Mouse (Mus musculus): ENCODE results near the gene Usp6nl. TPM values are rescaled to one million over a fixed set of nuclear protein-coding genes. Genes with fewer than 3 reads are reported as not detected.
A peak's percentile ranks its signal among the peaks of the same experiment; 100 is the strongest.

Gene Usp6nl
- polyA plus RNA-seq, 1 experiment from 2014 or later, result 9.5 TPM

- Histone ChIP-seq H3K9me3 (replicated peaks) (no peaks in the 10 kb centered on the region), H3K27me3 (no peaks in the 10 kb centered on the region), H3K27ac (replicated peaks) (no peak overlapping the region), H3K4me2 (replicated peaks) (no peak overlapping the region), H3K36me3 (no peaks in the 10 kb centered on the region), H3K4me3 (replicated peaks) (no peak overlapping the region), H3K9ac (no peak overlapping the region), H3K4me1 (0 out of 2 replicates have a peak, but pooled peaks cover 11% of the 10 kb centered on the region)
- ATAC-seq (ENCODE audit: insufficient number of reproducible peaks, low FRiP score, low TSS enrichment, low read depth), result no peak
- 87% methylated on average over 6 of the region's 6 CpGs for WGBS
These were observed 11.5 kb downstream of the Usp6nl start for GRCm38 (mm10) chr2:6334011-6334410.

DNA sequence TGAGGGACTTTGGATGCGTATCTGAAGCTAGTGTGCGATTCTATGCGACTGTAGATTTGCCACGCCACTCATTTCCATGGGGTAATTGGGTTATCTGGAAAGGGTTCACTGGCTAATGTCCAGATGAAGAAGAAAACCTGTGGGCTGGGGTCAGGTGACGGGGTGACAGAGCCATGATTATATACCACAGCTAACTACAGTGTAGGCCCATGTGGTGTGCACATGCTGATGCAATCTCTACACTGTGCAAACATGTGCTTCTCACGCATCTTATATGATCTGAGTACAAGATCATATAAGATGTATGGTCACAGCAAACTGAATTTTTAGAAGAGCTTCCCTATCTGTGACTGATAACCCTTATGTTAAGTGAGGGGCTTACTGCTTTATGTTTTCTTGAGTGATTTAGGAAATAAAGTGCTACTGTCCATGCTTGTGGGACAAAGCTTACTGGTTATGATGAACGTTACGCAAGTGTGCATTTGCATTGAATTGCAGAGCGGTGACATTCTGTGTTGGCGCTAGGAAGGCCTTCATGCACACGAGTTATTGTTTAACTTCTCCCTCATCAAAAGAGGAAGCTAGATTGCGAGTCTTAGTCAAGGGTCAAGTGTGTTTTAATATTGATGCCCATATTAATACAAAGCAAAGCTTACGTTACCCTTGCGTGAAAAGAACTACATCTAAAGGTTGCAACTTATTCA lies 12.7 kb downstream of the Usp6nl start:
- H3K4me2 ChIP-seq (replicated peaks), result no peak overlapping the region
- WGBS, result 75% methylated on average over 14 of the region's 14 CpGs
- no peak for ATAC-seq (ENCODE audit: insufficient number of reproducible peaks, low FRiP score, low TSS enrichment, low read depth)
- 0 out of 2 replicates have a peak, but pooled peaks cover 11% of the 10 kb centered on the region for H3K4me1 ChIP-seq
- no peaks in the 10 kb centered on the region for H3K36me3 ChIP-seq
- no peaks in the 10 kb centered on the region for H3K27me3 ChIP-seq
- H3K27ac ChIP-seq (replicated peaks), result no peak overlapping the region
- no peaks in the 10 kb centered on the region for H3K9me3 ChIP-seq (replicated peaks)
- no peak overlapping the region for H3K4me3 ChIP-seq (replicated peaks)
- H3K9ac ChIP-seq, result no peak overlapping the region

DNA sequence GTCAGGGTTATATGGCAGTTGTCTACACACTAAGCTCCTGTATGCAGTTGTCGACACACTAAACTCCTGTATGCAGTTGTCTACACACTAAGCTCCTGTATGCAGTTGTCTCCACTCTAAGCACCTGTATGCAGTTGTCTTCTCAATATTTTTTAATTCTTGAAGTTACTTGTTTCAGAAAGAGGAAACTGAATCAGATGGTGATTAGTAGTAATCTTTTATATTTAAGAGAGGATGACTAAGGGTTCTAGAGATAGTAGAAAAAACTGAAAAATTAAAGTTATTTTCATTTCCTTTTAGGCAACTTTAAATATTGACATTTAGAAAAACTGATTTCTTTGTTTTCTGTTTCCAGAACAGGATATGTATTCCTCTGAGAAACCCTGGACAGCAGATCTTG lies 13.5 kb downstream of the Usp6nl start:
- no peak for ATAC-seq (ENCODE audit: insufficient number of reproducible peaks, low FRiP score, low TSS enrichment, low read depth)
- Histone ChIP-seq H3K4me2 (replicated peaks) (no peak overlapping the region), H3K4me3 (replicated peaks) (no peak overlapping the region), H3K27me3 (no peaks in the 10 kb centered on the region), H3K4me1 (peaks cover 15% of the 10 kb centered on the region; the same call in 1 of the 2 replicates), H3K27ac (replicated peaks) (no peak overlapping the region), H3K36me3 (no peaks in the 10 kb centered on the region), H3K9me3 (replicated peaks) (no peaks in the 10 kb centered on the region), H3K9ac (no peak overlapping the region)
- 100% methylated on average over 1 of the region's 1 CpGs for WGBS

DNA sequence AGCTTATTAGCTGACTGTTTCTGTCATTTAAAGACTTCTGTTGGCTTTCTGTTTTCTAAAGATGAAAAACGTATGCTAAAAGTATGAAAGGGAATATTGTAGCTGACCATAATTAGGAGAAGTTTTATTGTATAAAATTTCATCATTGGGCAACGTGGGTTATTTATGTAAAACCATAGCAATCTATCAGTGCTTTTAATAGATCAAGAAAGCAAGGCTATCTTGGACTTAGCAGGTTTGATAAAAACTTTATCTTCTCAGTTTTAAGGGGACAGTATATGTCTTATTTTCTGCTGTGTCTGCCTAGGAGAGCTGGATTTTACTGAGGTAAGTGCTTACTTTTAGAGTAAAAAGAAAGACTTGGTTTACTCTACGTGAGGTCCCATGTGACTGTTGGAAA lies 14.2 kb downstream of the Usp6nl start:
- peaks cover 17% of the 10 kb centered on the region for H3K4me1 ChIP-seq
- H3K36me3 ChIP-seq, result no peaks in the 10 kb centered on the region
- no peak overlapping the region for H3K9ac ChIP-seq
- H3K27ac ChIP-seq (replicated peaks), result no peak overlapping the region
- H3K4me2 ChIP-seq (replicated peaks), result no peak overlapping the region
- H3K27me3 ChIP-seq, result no peaks in the 10 kb centered on the region
- no peak for ATAC-seq (ENCODE audit: insufficient number of reproducible peaks, low FRiP score, low TSS enrichment, low read depth)
- H3K9me3 ChIP-seq (replicated peaks), result no peaks in the 10 kb centered on the region
- H3K4me3 ChIP-seq (replicated peaks), result no peak overlapping the region
- WGBS, result 75% methylated on average over 3 of the region's 3 CpGs

- no peak for ATAC-seq (ENCODE audit: insufficient number of reproducible peaks, low FRiP score, low TSS enrichment, low read depth)
- no peaks in the 10 kb centered on the region for H3K27me3 ChIP-seq
- H3K36me3 ChIP-seq, result no peaks in the 10 kb centered on the region
- H3K4me1 ChIP-seq, result peaks cover 21% of the 10 kb centered on the region
- 77% methylated on average over 2 of the region's 2 CpGs for WGBS
- H3K9me3 ChIP-seq (replicated peaks), result no peaks in the 10 kb centered on the region
- H3K4me2 ChIP-seq (replicated peaks), result no peak overlapping the region
- H3K9ac ChIP-seq, result no peak overlapping the region
- H3K27ac ChIP-seq (replicated peaks), result no peak overlapping the region
- no peak overlapping the region for H3K4me3 ChIP-seq (replicated peaks)
These were observed 15.0 kb downstream of the Usp6nl start for GRCm38 (mm10) chr2:6337436-6337835.

DNA sequence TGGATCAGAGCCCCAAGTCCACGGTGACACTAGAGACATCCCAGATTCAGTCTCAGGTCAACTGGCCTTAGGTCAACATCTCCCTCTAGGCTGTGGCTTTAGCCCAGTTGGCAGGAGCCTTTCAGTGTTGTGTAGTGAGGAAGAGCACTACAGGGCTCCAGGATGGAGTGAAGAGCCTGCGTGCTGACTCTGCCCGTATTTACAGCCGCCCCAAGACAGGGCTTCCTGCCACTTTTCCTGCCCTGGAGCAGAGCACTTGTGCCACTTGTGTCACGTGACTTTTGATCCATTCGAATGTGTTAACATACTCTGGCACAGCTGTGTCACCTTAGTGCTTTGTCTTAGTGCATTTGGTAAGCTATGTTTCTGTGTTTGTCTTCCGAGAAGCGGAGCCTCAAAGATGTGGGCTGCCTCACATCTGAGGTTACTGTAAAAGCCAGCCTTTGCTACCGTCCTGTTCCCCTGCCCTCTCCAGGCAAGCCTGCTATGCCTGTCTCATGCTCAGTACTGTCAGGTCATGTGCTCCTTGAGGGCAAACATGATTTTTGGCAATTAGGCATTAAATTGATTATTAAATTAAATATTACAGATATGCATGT lies 15.7 kb downstream of the Usp6nl start:
- 0 out of 2 replicates have a peak, but pooled peaks have one; percentile 43 for ATAC-seq (ENCODE audit: insufficient number of reproducible peaks, low FRiP score, low TSS enrichment, low read depth)
- no peaks in the 10 kb centered on the region for H3K27me3 ChIP-seq

GRCm38 (mm10) chr2:6340439-6340838 lies 18.0 kb downstream of the Usp6nl start:
- Histone ChIP-seq H3K9me3 (replicated peaks) (no peaks in the 10 kb centered on the region), H3K9ac (no peak overlapping the region), H3K4me3 (replicated peaks) (no peak overlapping the region), H3K27ac (replicated peaks) (no peak overlapping the region), H3K4me2 (replicated peaks) (no peak overlapping the region), H3K27me3 (no peaks in the 10 kb centered on the region), H3K4me1 (peaks cover 15% of the 10 kb centered on the region), H3K36me3 (no peaks in the 10 kb centered on the region)
- no peak for ATAC-seq (ENCODE audit: insufficient number of reproducible peaks, low FRiP score, low TSS enrichment, low read depth)
- WGBS, result 91% methylated on average over 2 of the region's 2 CpGs

More for the DNA sequence above, 15.7 kb downstream of the Usp6nl start:
- H3K27ac ChIP-seq (replicated peaks), result no peak overlapping the region
- H3K9me3 ChIP-seq (replicated peaks), result no peaks in the 10 kb centered on the region
- peaks cover 21% of the 10 kb centered on the region for H3K4me1 ChIP-seq
- no peak overlapping the region for H3K4me2 ChIP-seq (replicated peaks)
- H3K9ac ChIP-seq, result no peak overlapping the region
- H3K4me3 ChIP-seq (replicated peaks), result no peak overlapping the region
- WGBS, result 84% methylated on average over 9 of the region's 9 CpGs
- H3K36me3 ChIP-seq, result no peaks in the 10 kb centered on the region

GRCm38 (mm10) chr2:6341496-6341895 lies 19.0 kb downstream of the Usp6nl start:
- Histone ChIP-seq H3K36me3 (no peaks in the 10 kb centered on the region), H3K27ac (replicated peaks) (no peak overlapping the region), H3K4me3 (replicated peaks) (no peak overlapping the region), H3K4me2 (replicated peaks) (no peak overlapping the region), H3K4me1 (peaks cover 15% of the 10 kb centered on the region), H3K9me3 (replicated peaks) (no peaks in the 10 kb centered on the region), H3K9ac (no peak overlapping the region), H3K27me3 (no peaks in the 10 kb centered on the region)
- WGBS, result 79% methylated on average over 7 of the region's 7 CpGs
- ATAC-seq (ENCODE audit: insufficient number of reproducible peaks, low FRiP score, low TSS enrichment, low read depth), result no peak

DNA sequence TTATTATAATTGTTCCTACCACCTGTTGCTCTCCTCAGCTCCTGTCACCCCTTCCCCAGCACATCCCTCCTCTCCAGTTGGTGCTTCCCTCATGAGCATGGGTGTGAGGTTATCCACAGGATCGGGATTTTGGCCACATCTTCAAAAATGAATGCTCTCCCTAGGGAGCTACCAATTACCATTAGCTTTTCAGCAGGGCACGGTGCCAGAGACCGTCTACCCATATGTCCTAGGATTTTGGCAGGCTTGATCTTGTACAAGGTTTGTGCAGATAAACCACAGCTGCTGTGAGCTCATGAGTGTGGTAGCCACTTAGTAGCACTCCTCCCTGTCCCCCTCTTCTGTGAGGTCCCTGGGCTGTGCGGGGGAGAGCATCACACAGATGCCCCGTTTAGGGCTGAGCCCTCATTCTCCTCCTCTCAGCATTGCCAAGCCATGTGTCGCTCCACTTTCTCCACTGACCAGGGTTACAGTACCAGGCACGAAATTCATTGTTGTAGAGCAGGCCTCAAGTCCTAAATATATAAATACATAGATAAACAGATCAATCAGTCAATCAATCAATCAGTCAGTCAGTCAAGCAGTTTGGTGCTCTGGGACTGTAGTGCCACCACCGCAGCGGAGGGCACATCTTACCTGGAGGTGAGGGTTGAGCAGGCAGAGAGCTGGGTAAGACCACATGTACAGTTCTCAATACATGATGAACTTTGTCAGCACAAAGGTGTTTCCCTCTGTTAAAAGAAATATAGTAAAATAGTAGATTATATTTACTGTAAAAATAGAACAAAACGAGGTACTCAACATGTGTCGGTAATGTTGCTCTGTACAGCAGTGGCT lies 27.0 kb downstream of the Usp6nl start:
- H3K9ac ChIP-seq, result no peak overlapping the region
- H3K4me1 ChIP-seq, result peaks cover 34% of the 10 kb centered on the region
- H3K9me3 ChIP-seq (replicated peaks), result no peaks in the 10 kb centered on the region
- H3K4me3 ChIP-seq (replicated peaks), result no peak overlapping the region
- 70% methylated on average over 11 of the region's 11 CpGs for WGBS
- no peak overlapping the region for H3K4me2 ChIP-seq (replicated peaks)
- ATAC-seq (ENCODE audit: insufficient number of reproducible peaks, low FRiP score, low TSS enrichment, low read depth), result peak; percentile 72
- no peak overlapping the region for H3K27ac ChIP-seq (replicated peaks)
- H3K27me3 ChIP-seq, result no peaks in the 10 kb centered on the region
- no peaks in the 10 kb centered on the region for H3K36me3 ChIP-seq

DNA sequence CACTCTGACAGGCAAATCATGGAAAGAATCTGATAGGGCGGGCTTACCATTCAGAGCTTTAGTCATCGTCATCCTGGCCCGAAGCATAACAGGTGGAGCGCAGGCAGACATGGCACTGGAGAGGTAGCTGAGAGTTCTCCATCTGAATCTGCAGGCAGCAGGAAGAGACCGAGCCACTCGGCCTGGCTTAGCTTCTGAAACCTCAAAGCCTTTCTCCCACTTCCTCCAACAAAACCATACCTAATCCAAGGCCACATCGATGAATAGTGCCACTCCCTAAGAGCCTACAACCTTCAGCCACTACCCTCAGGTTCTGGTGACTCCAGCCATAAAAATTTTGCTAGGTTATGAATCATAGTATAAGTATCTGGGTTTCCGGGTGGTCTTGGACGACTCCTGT lies 27.7 kb downstream of the Usp6nl start:
- Histone ChIP-seq H3K4me2 (replicated peaks) (no peak overlapping the region), H3K9me3 (replicated peaks) (no peaks in the 10 kb centered on the region), H3K9ac (no peak overlapping the region), H3K4me3 (replicated peaks) (no peak overlapping the region), H3K27ac (replicated peaks) (no peak overlapping the region), H3K36me3 (no peaks in the 10 kb centered on the region), H3K4me1 (peaks cover 34% of the 10 kb centered on the region), H3K27me3 (no peaks in the 10 kb centered on the region)
- WGBS, result 70% methylated on average over 9 of the region's 9 CpGs
- no peak for ATAC-seq (ENCODE audit: insufficient number of reproducible peaks, low FRiP score, low TSS enrichment, low read depth)

- H3K36me3 ChIP-seq, result no peaks in the 10 kb centered on the region
These were observed 28.6 kb downstream of the Usp6nl start for GRCm38 (mm10) chr2:6350931-6351695.

More at GRCm38 (mm10) chr2:6350931-6351695, 28.6 kb downstream of the Usp6nl start:
- ATAC-seq (ENCODE audit: insufficient number of reproducible peaks, low FRiP score, low TSS enrichment, low read depth), result no peak
- WGBS, result 66% methylated on average over 7 of the region's 7 CpGs
- Histone ChIP-seq H3K4me2 (replicated peaks) (no peak overlapping the region), H3K4me3 (replicated peaks) (no peak overlapping the region), H3K4me1 (peaks cover 34% of the 10 kb centered on the region), H3K27me3 (no peaks in the 10 kb centered on the region), H3K9ac (no peak overlapping the region), H3K27ac (replicated peaks) (no peak overlapping the region), H3K9me3 (replicated peaks) (no peaks in the 10 kb centered on the region)

Measured in embryonic facial prominence, embryonic 15.5 days (tissue).